ENCODE assay signal across 30 mouse cellular contexts in the genomic region with DNA sequence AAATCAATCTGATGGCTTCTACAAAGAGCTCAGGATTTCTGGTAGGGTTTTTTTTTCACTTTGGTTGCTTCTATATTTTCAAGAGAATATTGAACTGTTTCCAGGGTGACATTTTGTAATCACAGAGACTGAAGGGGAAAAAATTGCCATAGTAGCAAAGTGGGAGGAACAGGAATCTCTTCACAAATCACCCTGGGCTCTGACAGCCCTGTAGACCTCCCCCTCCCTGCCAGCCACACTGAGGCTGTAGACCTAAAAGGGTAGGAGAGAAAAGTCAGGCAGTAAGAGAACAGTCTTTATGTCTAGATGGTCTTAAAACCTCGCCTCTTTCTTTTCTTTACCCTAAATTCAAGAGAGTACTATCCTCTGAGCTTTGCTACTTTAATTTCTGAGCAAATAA. TPM values are rescaled to one million over a fixed set of nuclear protein-coding genes. Genes with fewer than 3 reads are reported as not detected.
DNase-seq lines count a peak whose midpoint lies in the region; ATAC-seq and TF ChIP-seq lines count a peak whose summit lies in the region.
"Had no signal": no experiment of that assay in that cellular context is flagged by ENCODE, and none has a peak within 500 bp of the region (broad histone marks: within the 10 kb centered on the region; RNA-seq: fewer than 3 reads in every experiment).

No protein-coding gene starts in this region.

- ATAC-seq in hindbrain, embryonic 12.5 days (ENCODE audit: low FRiP score) = no peak
- peak; percentile 48; the same call in 1 of the 2 replicates for ATAC-seq in lung, postnatal 0 days
- ATAC-seq in forebrain, embryonic 11.5 days (replicated peaks; ENCODE audit: low FRiP score) = no peak
- ATAC-seq: forebrain, embryonic 15.5 days; intestine, embryonic 15.5 days; Patski had no signal

- no peak overlapping the region for H3K4me3 ChIP-seq in hindbrain, embryonic 10.5 days
- H3K4me3 ChIP-seq in hindbrain, embryonic 12.5 days = no peak overlapping the region
- no peak overlapping the region for H3K4me3 ChIP-seq in lung, postnatal 0 days (ENCODE audit: low read depth, low read length)
- H3K4me3 ChIP-seq in forebrain, embryonic 11.5 days (ENCODE audit: low read depth, low read length) = no peak overlapping the region
- H3K4me3 ChIP-seq: embryonic facial prominence, embryonic 12.5 days; forebrain, embryonic 15.5 days; hindbrain, embryonic 15.5 days; intestine, embryonic 15.5 days; left cerebral cortex, adult 2 months; limb, embryonic 12.5 days; liver, embryonic 15.5 days; midbrain, embryonic 12.5 days had no signal

- H3K27me3 ChIP-seq in hindbrain, embryonic 10.5 days (ENCODE audit: insufficient read depth, poor library complexity, severe bottlenecking) = no peaks in the 10 kb centered on the region
- no peaks in the 10 kb centered on the region for H3K27me3 ChIP-seq in hindbrain, embryonic 12.5 days
- no peaks in the 10 kb centered on the region for H3K27me3 ChIP-seq in lung, postnatal 0 days (replicated peaks; ENCODE audit: insufficient read depth, low read length)
- H3K27me3 ChIP-seq in forebrain, embryonic 11.5 days (ENCODE audit: control insufficient read depth, insufficient read depth, low read length) = no peaks in the 10 kb centered on the region
- H3K27me3 ChIP-seq: embryonic facial prominence, embryonic 12.5 days; forebrain, embryonic 15.5 days; hindbrain, embryonic 15.5 days; intestine, embryonic 15.5 days; limb, embryonic 12.5 days; liver, embryonic 15.5 days; midbrain, embryonic 12.5 days; Patski had no signal

- no peak for TF ChIP-seq EP300 in lung, postnatal 0 days (IDR thresholded peaks at IDR 0.05)

- H3K4me2 ChIP-seq in hindbrain, embryonic 12.5 days (replicated peaks) = no peak overlapping the region
- H3K4me2 ChIP-seq in lung, postnatal 0 days (replicated peaks; ENCODE audit: low read depth, low read length) = no peak overlapping the region
- H3K4me2 ChIP-seq in forebrain, embryonic 11.5 days (ENCODE audit: low read depth, low read length, severe bottlenecking) = no peak overlapping the region
- H3K4me2 ChIP-seq: embryonic facial prominence, embryonic 12.5 days; forebrain, embryonic 15.5 days; hindbrain, embryonic 15.5 days; intestine, embryonic 15.5 days; limb, embryonic 12.5 days; liver, embryonic 15.5 days; lung, embryonic 14.5 days; midbrain, embryonic 12.5 days had no signal

- TF ChIP-seq CTCF in lung, postnatal 0 days (IDR thresholded peaks at IDR 0.05) = no peak

- no peaks in the 10 kb centered on the region for H3K9me3 ChIP-seq in hindbrain, embryonic 10.5 days
- H3K9me3 ChIP-seq in hindbrain, embryonic 12.5 days (replicated peaks) = no peaks in the 10 kb centered on the region
- H3K9me3 ChIP-seq in lung, postnatal 0 days (ENCODE audit: low read length) = no peaks in the 10 kb centered on the region
- H3K9me3 ChIP-seq in forebrain, embryonic 11.5 days (ENCODE audit: control insufficient read depth, low read length) = no peaks in the 10 kb centered on the region
- H3K9me3 ChIP-seq: embryonic facial prominence, embryonic 12.5 days; forebrain, embryonic 15.5 days; hindbrain, embryonic 15.5 days; intestine, embryonic 15.5 days; limb, embryonic 12.5 days; liver, embryonic 15.5 days; midbrain, embryonic 12.5 days had no signal

- peak overlapping the region; percentile 35; the same call in 1 of the 2 replicates for H3K27ac ChIP-seq in hindbrain, embryonic 10.5 days
- H3K27ac ChIP-seq in hindbrain, embryonic 12.5 days = no peak overlapping the region
- no peak overlapping the region for H3K27ac ChIP-seq in lung, postnatal 0 days (ENCODE audit: low read length)
- no peak overlapping the region for H3K27ac ChIP-seq in forebrain, embryonic 11.5 days (ENCODE audit: low read depth, low read length)
- H3K27ac ChIP-seq: embryonic facial prominence, embryonic 12.5 days; forebrain, embryonic 15.5 days; hindbrain, embryonic 15.5 days; intestine, embryonic 15.5 days; kidney, postnatal 0 days; left cerebral cortex, adult 2 months; limb, embryonic 12.5 days; liver, embryonic 15.5 days; macrophage; midbrain, embryonic 12.5 days; stomach, postnatal 0 days had no signal

- H3K36me3 ChIP-seq in hindbrain, embryonic 10.5 days = no peaks in the 10 kb centered on the region
- no peaks in the 10 kb centered on the region for H3K36me3 ChIP-seq in hindbrain, embryonic 12.5 days
- no peaks in the 10 kb centered on the region for H3K36me3 ChIP-seq in lung, postnatal 0 days (ENCODE audit: insufficient read depth, low read length)
- no peaks in the 10 kb centered on the region for H3K36me3 ChIP-seq in forebrain, embryonic 11.5 days (ENCODE audit: control insufficient read depth, insufficient read depth, low read length)
- H3K36me3 ChIP-seq: embryonic facial prominence, embryonic 12.5 days; forebrain, embryonic 15.5 days; hindbrain, embryonic 15.5 days; intestine, embryonic 15.5 days; limb, embryonic 12.5 days; liver, embryonic 15.5 days; midbrain, embryonic 12.5 days had no signal

- no peak for DNase-seq in hindbrain, embryonic 10.5 days (ENCODE audit: low spot score)
- DNase-seq in lung, postnatal 0 days (ENCODE audit: low spot score) = peak; percentile 54
- no peak for DNase-seq in lung, postnatal 36 days
- peak; percentile 30 to 33 for DNase-seq in right cerebral cortex, postnatal 10 days (ENCODE audit: low spot score in 2 of 2)
- DNase-seq in right cerebral cortex, postnatal 4 days = no peak
- DNase-seq in telencephalon, adult 2 months (ENCODE audit: low read depth, low spot score) = peak; percentile 33
- no peak for DNase-seq in forebrain, embryonic 11.5 days (ENCODE audit: low spot score)
- DNase-seq: adrenal gland, postnatal 10 days; cerebellum, adult 18-20 months; cerebellum, postnatal 10 days; heart, postnatal 14 days; kidney, adult 2 months; kidney, postnatal 4 days; lung, embryonic 14.5 days; thymus, adult 2 months; thymus, postnatal 4 days had no signal

- H3K9ac ChIP-seq in hindbrain, embryonic 12.5 days = no peak overlapping the region
- H3K9ac ChIP-seq in lung, postnatal 0 days (replicated peaks; ENCODE audit: low read depth) = no peak overlapping the region
- H3K9ac ChIP-seq in forebrain, embryonic 11.5 days (ENCODE audit: low read length) = no peak overlapping the region
- H3K9ac ChIP-seq: embryonic facial prominence, embryonic 12.5 days; forebrain, embryonic 15.5 days; hindbrain, embryonic 15.5 days; intestine, embryonic 15.5 days; limb, embryonic 12.5 days; liver, embryonic 15.5 days; lung, embryonic 14.5 days; midbrain, embryonic 12.5 days had no signal

- H3K4me1 ChIP-seq in hindbrain, embryonic 10.5 days (replicated peaks) = peaks cover 14% of the 10 kb centered on the region
- no peaks in the 10 kb centered on the region for H3K4me1 ChIP-seq in hindbrain, embryonic 12.5 days
- no peaks in the 10 kb centered on the region for H3K4me1 ChIP-seq in lung, postnatal 0 days (ENCODE audit: insufficient read depth, low read depth, low read length)
- no peaks in the 10 kb centered on the region for H3K4me1 ChIP-seq in forebrain, embryonic 11.5 days (replicated peaks; ENCODE audit: control insufficient read depth, insufficient read depth, low read length)
- H3K4me1 ChIP-seq: embryonic facial prominence, embryonic 12.5 days; forebrain, embryonic 15.5 days; hindbrain, embryonic 15.5 days; intestine, embryonic 15.5 days; limb, embryonic 12.5 days; liver, embryonic 15.5 days; midbrain, embryonic 12.5 days had no signal

- 45% methylated on average over 1 of the region's 1 CpGs for WGBS in hindbrain, embryonic 10.5 days
- WGBS in hindbrain, embryonic 12.5 days = 45% methylated on average over 1 of the region's 1 CpGs
- WGBS in lung, postnatal 0 days = 54% methylated on average over 1 of the region's 1 CpGs
- WGBS in forebrain, embryonic 11.5 days = 62% methylated on average over 1 of the region's 1 CpGs

RNA-seq across cellular contexts. Expression of a gene that starts 38.4 kb away (rescaled TPM):
- 1.00 and 1.8 TPM in 2 replicates for polyA plus RNA-seq in hindbrain, embryonic 10.5 days (2016; fragmentation: Nextera tagmentation; extraction: Ambion mirVana)
- 7.1 and 13.9 TPM in 2 replicates for polyA plus RNA-seq in hindbrain, embryonic 12.5 days (2016; fragmentation: Nextera tagmentation; extraction: Ambion mirVana)
- 1.2 TPM in 2 replicates for polyA plus RNA-seq in lung, postnatal 0 days (2015; fragmentation: Nextera tagmentation; extraction: Ambion mirVana)
- polyA plus RNA-seq in forebrain, embryonic 11.5 days (2014; fragmentation: Nextera tagmentation; extraction: Ambion mirVana) = 2.4 and 2.6 TPM in 2 replicates
- polyA plus RNA-seq: liver, adult 2 months; macrophage had no signal

Comparison
In these comparisons a context has a peak if more than half of its experiments do, and no peak if none do; other contexts are left out.
1. DNase-seq: peak in lung, postnatal 0 days (single experiment), right cerebral cortex, postnatal 10 days (2 of 2) and telencephalon, adult 2 months (single experiment); none in hindbrain, embryonic 10.5 days (single experiment), lung, postnatal 36 days (single experiment), right cerebral cortex, postnatal 4 days (single experiment) and forebrain, embryonic 11.5 days (single experiment).